Mouse (Mus musculus): ENCODE data around the gene Vsig10. TPM values are rescaled to one million over a fixed set of nuclear protein-coding genes. Genes with fewer than 3 reads are reported as not detected.
"Not testable (repeated sequence)": the region's sequence is repeated elsewhere in the genome, so short reads cannot be mapped to it uniquely, and the experiment has no call there.

Vsig10 gene
- total and polyA plus RNA-seq, 2 experiments: 1.8 to 4.5 TPM

DNA sequence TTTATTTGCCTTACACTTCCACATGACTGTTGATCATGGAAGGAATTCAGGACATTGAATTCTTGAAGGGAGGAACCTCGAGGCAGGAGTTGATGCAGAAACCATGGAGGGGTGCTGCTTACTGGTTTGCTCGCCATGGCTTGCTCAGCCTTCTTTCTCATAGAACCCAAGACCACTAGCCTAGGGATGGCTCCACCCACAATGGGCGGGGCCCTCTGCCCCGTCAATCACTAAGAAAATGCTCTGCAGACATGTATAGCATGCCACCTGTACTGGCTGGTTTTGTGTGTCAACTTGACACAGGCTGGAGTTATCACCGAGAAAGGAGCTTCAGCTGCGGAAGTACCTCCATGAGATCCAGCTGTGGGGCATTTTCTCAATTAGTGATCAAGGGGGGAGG is 21.2 kb downstream of the Vsig10 start:
- Histone ChIP-seq H3K27ac (replicated peaks; ENCODE audit: insufficient read depth, low read depth, low read length) (no peak overlapping the region), H3K79me2 (ENCODE audit: control insufficient read depth, insufficient read depth, low read length) (no peaks in the 10 kb centered on the region), H3K27me3 (ENCODE audit: control insufficient read depth, insufficient read depth, low read length) (no peaks in the 10 kb centered on the region), H3K4me1 (ENCODE audit: control insufficient read depth, insufficient read depth, low read length) (no peaks in the 10 kb centered on the region), H3K9ac (ENCODE audit: low read depth, low read length) (no peak overlapping the region), H3K4me3 (ENCODE audit: insufficient read depth, low read depth, low read length) (no peak overlapping the region), H3K36me3 (ENCODE audit: control insufficient read depth, insufficient read depth, low read length) (no peaks in the 10 kb centered on the region)
- 90% methylated on average over 6 of the region's 6 CpGs for WGBS
- TF ChIP-seq POLR2A (IDR thresholded peaks at IDR 0.05; ENCODE audit: extremely low read depth, insufficient read depth, low read length) (no peak), CTCF (IDR thresholded peaks at IDR 0.05; ENCODE audit: low read depth, low read length) (no peak)
- DNase-seq (ENCODE audit: extremely low read depth, low read depth, low spot score): no peak

- 84% methylated on average over 6 of the region's 6 CpGs for WGBS
- H3K4me1 ChIP-seq (ENCODE audit: control insufficient read depth, insufficient read depth, low read length): no peaks in the 10 kb centered on the region
Measured at GRCm38 (mm10) chr5:117341896-117342295, 23.0 kb downstream of the Vsig10 start.

GRCm38 (mm10) chr5:117344496-117344895 is 25.6 kb downstream of the Vsig10 start:
- H3K27ac ChIP-seq (replicated peaks; ENCODE audit: insufficient read depth, low read depth, low read length); H3K27me3 ChIP-seq (ENCODE audit: control insufficient read depth, insufficient read depth, low read length); H3K4me3 ChIP-seq (ENCODE audit: insufficient read depth, low read depth, low read length); H3K4me1 ChIP-seq (ENCODE audit: control insufficient read depth, insufficient read depth, low read length); H3K79me2 ChIP-seq (ENCODE audit: control insufficient read depth, insufficient read depth, low read length); H3K36me3 ChIP-seq (ENCODE audit: control insufficient read depth, insufficient read depth, low read length); DNase-seq (ENCODE audit: extremely low read depth, low read depth, low spot score); H3K9ac ChIP-seq (ENCODE audit: low read depth, low read length): not testable (repeated sequence)
- 93% methylated on average over 5 of the region's 5 CpGs for WGBS

More at GRCm38 (mm10) chr5:117341896-117342295, 23.0 kb downstream of the Vsig10 start:
- DNase-seq (ENCODE audit: extremely low read depth, low read depth, low spot score): no peak
- Histone ChIP-seq H3K27ac (replicated peaks; ENCODE audit: insufficient read depth, low read depth, low read length) (no peak overlapping the region), H3K79me2 (ENCODE audit: control insufficient read depth, insufficient read depth, low read length) (no peaks in the 10 kb centered on the region), H3K36me3 (ENCODE audit: control insufficient read depth, insufficient read depth, low read length) (no peaks in the 10 kb centered on the region), H3K9ac (ENCODE audit: low read depth, low read length) (no peak overlapping the region), H3K4me3 (ENCODE audit: insufficient read depth, low read depth, low read length) (no peak overlapping the region), H3K27me3 (ENCODE audit: control insufficient read depth, insufficient read depth, low read length) (no peaks in the 10 kb centered on the region)
- no peak for TF ChIP-seq POLR2A (IDR thresholded peaks at IDR 0.05; ENCODE audit: extremely low read depth, insufficient read depth, low read length)
- no peak for TF ChIP-seq CTCF (IDR thresholded peaks at IDR 0.05; ENCODE audit: low read depth, low read length)

GRCm38 (mm10) chr5:117345432-117345976 is 26.6 kb downstream of the Vsig10 start:
- Histone ChIP-seq H3K79me2 (ENCODE audit: control insufficient read depth, insufficient read depth, low read length) (no peaks in the 10 kb centered on the region), H3K9ac (ENCODE audit: low read depth, low read length) (no peak overlapping the region), H3K4me3 (ENCODE audit: insufficient read depth, low read depth, low read length) (no peak overlapping the region), H3K27ac (replicated peaks; ENCODE audit: insufficient read depth, low read depth, low read length) (no peak overlapping the region), H3K27me3 (ENCODE audit: control insufficient read depth, insufficient read depth, low read length) (no peaks in the 10 kb centered on the region), H3K36me3 (ENCODE audit: control insufficient read depth, insufficient read depth, low read length) (no peaks in the 10 kb centered on the region), H3K4me1 (ENCODE audit: control insufficient read depth, insufficient read depth, low read length) (no peaks in the 10 kb centered on the region)
- DNase-seq (ENCODE audit: extremely low read depth, low read depth, low spot score): no peak
- TF ChIP-seq POLR2A (IDR thresholded peaks at IDR 0.05; ENCODE audit: extremely low read depth, insufficient read depth, low read length) (no peak), CTCF (IDR thresholded peaks at IDR 0.05; ENCODE audit: low read depth, low read length) (no peak)
- 89% methylated on average over 5 of the region's 5 CpGs for WGBS

- TF ChIP-seq POLR2A (IDR thresholded peaks at IDR 0.05; ENCODE audit: extremely low read depth, insufficient read depth, low read length): no peak
- TF ChIP-seq CTCF (IDR thresholded peaks at IDR 0.05; ENCODE audit: low read depth, low read length): no peak
- no peaks in the 10 kb centered on the region for H3K36me3 ChIP-seq (ENCODE audit: control insufficient read depth, insufficient read depth, low read length)
- H3K4me3 ChIP-seq (ENCODE audit: insufficient read depth, low read depth, low read length): no peak overlapping the region
- no peaks in the 10 kb centered on the region for H3K27me3 ChIP-seq (ENCODE audit: control insufficient read depth, insufficient read depth, low read length)
- H3K27ac ChIP-seq (replicated peaks; ENCODE audit: insufficient read depth, low read depth, low read length): no peak overlapping the region
- no peak for DNase-seq (ENCODE audit: extremely low read depth, low read depth, low spot score)
- H3K9ac ChIP-seq (ENCODE audit: low read depth, low read length): no peak overlapping the region
- no peaks in the 10 kb centered on the region for H3K4me1 ChIP-seq (ENCODE audit: control insufficient read depth, insufficient read depth, low read length)
- 75% methylated on average over 3 of the region's 3 CpGs for WGBS
- no peaks in the 10 kb centered on the region for H3K79me2 ChIP-seq (ENCODE audit: control insufficient read depth, insufficient read depth, low read length)
Measured at GRCm38 (mm10) chr5:117346281-117346680, 27.4 kb downstream of the Vsig10 start.

GRCm38 (mm10) chr5:117347011-117347410 is 28.1 kb downstream of the Vsig10 start:
- Histone ChIP-seq H3K9ac (ENCODE audit: low read depth, low read length) (no peak overlapping the region), H3K4me3 (ENCODE audit: insufficient read depth, low read depth, low read length) (no peak overlapping the region), H3K4me1 (ENCODE audit: control insufficient read depth, insufficient read depth, low read length) (no peaks in the 10 kb centered on the region), H3K27me3 (ENCODE audit: control insufficient read depth, insufficient read depth, low read length) (no peaks in the 10 kb centered on the region), H3K27ac (replicated peaks; ENCODE audit: insufficient read depth, low read depth, low read length) (no peak overlapping the region), H3K36me3 (ENCODE audit: control insufficient read depth, insufficient read depth, low read length) (no peaks in the 10 kb centered on the region), H3K79me2 (ENCODE audit: control insufficient read depth, insufficient read depth, low read length) (no peaks in the 10 kb centered on the region)
- DNase-seq (ENCODE audit: extremely low read depth, low read depth, low spot score): no peak
- TF ChIP-seq CTCF (IDR thresholded peaks at IDR 0.05; ENCODE audit: low read depth, low read length): no peak
- TF ChIP-seq POLR2A (IDR thresholded peaks at IDR 0.05; ENCODE audit: extremely low read depth, insufficient read depth, low read length): no peak
- WGBS: 75% methylated on average over 5 of the region's 5 CpGs
